Mouse (Mus musculus): ENCODE data around the gene Exoc2. TPM values are rescaled to one million over a fixed set of nuclear protein-coding genes. Genes with fewer than 3 reads are reported as not detected.

Exoc2 gene
- polyA plus RNA-seq, 1 experiment: 12.6 TPM

GRCm38 (mm10) chr13:30790016-30790415, 183.9 kb downstream of the Exoc2 start:
- H3K79me2 ChIP-seq (ENCODE audit: control insufficient read depth, insufficient read depth): no peaks in the 10 kb centered on the region
- H3K36me3 ChIP-seq (ENCODE audit: control insufficient read depth, insufficient read depth): no peaks in the 10 kb centered on the region
- H3K27me3 ChIP-seq (ENCODE audit: control insufficient read depth, insufficient read depth, insufficient read length): no peaks in the 10 kb centered on the region
- no peak overlapping the region for H3K4me3 ChIP-seq
- H3K4me2 ChIP-seq (ENCODE audit: low read depth): no peak overlapping the region
- no peak for TF ChIP-seq MAX (IDR thresholded peaks at IDR 0.05; ENCODE audit: low read depth)
- no peak for TF ChIP-seq POLR2AphosphoS2 (IDR thresholded peaks at IDR 0.05; ENCODE audit: insufficient read length, low read depth)
- no peak for TF ChIP-seq MYOG (IDR thresholded peaks at IDR 0.05; ENCODE audit: control insufficient read depth in 1 of 3, insufficient read depth in 1 of 3, insufficient read length in 2 of 3, low read depth in 2 of 3)
- no peak for TF ChIP-seq MYOD1 (IDR thresholded peaks at IDR 0.05; ENCODE audit: control insufficient read depth in 1 of 3, insufficient read length in 2 of 3, low read depth in 2 of 3)
- no peak for TF ChIP-seq TCF12 (IDR thresholded peaks at IDR 0.05; ENCODE audit: insufficient read depth, poor library complexity, severe bottlenecking)
- TF ChIP-seq SRF (IDR thresholded peaks at IDR 0.05; ENCODE audit: control insufficient read depth, insufficient read length, low read depth): no peak
- no peak overlapping the region for H3ac ChIP-seq (ENCODE audit: control insufficient read depth, insufficient read length)

GRCm38 (mm10) chr13:30788421-30788820, 185.5 kb downstream of the Exoc2 start:
- Histone ChIP-seq H3K4me2 (ENCODE audit: low read depth) (no peak overlapping the region), H3K27me3 (ENCODE audit: control insufficient read depth, insufficient read depth, insufficient read length) (no peaks in the 10 kb centered on the region), H3ac (ENCODE audit: control insufficient read depth, insufficient read length) (no peak overlapping the region), H3K36me3 (ENCODE audit: control insufficient read depth, insufficient read depth) (no peaks in the 10 kb centered on the region), H3K79me2 (ENCODE audit: control insufficient read depth, insufficient read depth) (no peaks in the 10 kb centered on the region), H3K4me3 (no peak overlapping the region)
- TF ChIP-seq POLR2A (IDR thresholded peaks at IDR 0.05; ENCODE audit: insufficient read length, low read depth) (no peak), MAX (IDR thresholded peaks at IDR 0.05; ENCODE audit: low read depth) (no peak), TCF3 (IDR thresholded peaks at IDR 0.05; ENCODE audit: insufficient read length, low read depth) (no peak), E2F4 (IDR thresholded peaks at IDR 0.05; ENCODE audit: insufficient read depth) (no peak), POLR2AphosphoS2 (IDR thresholded peaks at IDR 0.05; ENCODE audit: insufficient read length, low read depth) (no peak), MYOD1 (IDR thresholded peaks at IDR 0.05; ENCODE audit: control insufficient read depth in 1 of 3, insufficient read length in 2 of 3, low read depth in 2 of 3) (no peak), USF1 (IDR thresholded peaks at IDR 0.05; ENCODE audit: low read depth) (no peak), TCF12 (IDR thresholded peaks at IDR 0.05; ENCODE audit: insufficient read depth, poor library complexity, severe bottlenecking) (no peak)

- H3K36me3 ChIP-seq (ENCODE audit: control insufficient read depth, insufficient read depth): no peaks in the 10 kb centered on the region
- TF ChIP-seq MYOG (IDR thresholded peaks at IDR 0.05; ENCODE audit: control insufficient read depth in 1 of 3, insufficient read depth in 1 of 3, insufficient read length in 2 of 3, low read depth in 2 of 3) (no peak), CEBPB (IDR thresholded peaks at IDR 0.05; ENCODE audit: insufficient read depth, poor library complexity, severe bottlenecking) (0 out of 2 replicates have a peak, but pooled peaks have one; percentile 37)
- H3ac ChIP-seq (ENCODE audit: control insufficient read depth, insufficient read length): no peak overlapping the region
Observed at GRCm38 (mm10) chr13:30787960-30788359, 185.9 kb downstream of the Exoc2 start.

GRCm38 (mm10) chr13:30787556-30787955, 186.3 kb downstream of the Exoc2 start:
- Histone ChIP-seq H3ac (ENCODE audit: control insufficient read depth, insufficient read length) (no peak overlapping the region), H3K36me3 (ENCODE audit: control insufficient read depth, insufficient read depth) (no peaks in the 10 kb centered on the region), H3K4me3 (no peak overlapping the region), H3K4me2 (ENCODE audit: low read depth) (no peak overlapping the region), H3K79me2 (ENCODE audit: control insufficient read depth, insufficient read depth) (no peaks in the 10 kb centered on the region), H3K27me3 (ENCODE audit: control insufficient read depth, insufficient read depth, insufficient read length) (no peaks in the 10 kb centered on the region)
- no peak for TF ChIP-seq SRF (IDR thresholded peaks at IDR 0.05; ENCODE audit: control insufficient read depth, insufficient read length, low read depth)
- TF ChIP-seq MYOG (IDR thresholded peaks at IDR 0.05; ENCODE audit: control insufficient read depth in 1 of 3, insufficient read depth in 1 of 3, insufficient read length in 2 of 3, low read depth in 2 of 3): no peak
- TF ChIP-seq TCF3 (IDR thresholded peaks at IDR 0.05; ENCODE audit: insufficient read length, low read depth): no peak
- no peak for TF ChIP-seq USF1 (IDR thresholded peaks at IDR 0.05; ENCODE audit: low read depth)
- no peak for TF ChIP-seq TCF12 (IDR thresholded peaks at IDR 0.05; ENCODE audit: insufficient read depth, poor library complexity, severe bottlenecking)
- no peak for TF ChIP-seq E2F4 (IDR thresholded peaks at IDR 0.05; ENCODE audit: insufficient read depth)
- TF ChIP-seq CEBPB (IDR thresholded peaks at IDR 0.05; ENCODE audit: insufficient read depth, poor library complexity, severe bottlenecking): no peak
- TF ChIP-seq MAX (IDR thresholded peaks at IDR 0.05; ENCODE audit: low read depth): no peak
- no peak for TF ChIP-seq REST (IDR thresholded peaks at IDR 0.05; ENCODE audit: insufficient read depth, insufficient read length)
- no peak for TF ChIP-seq POLR2AphosphoS2 (IDR thresholded peaks at IDR 0.05; ENCODE audit: insufficient read length, low read depth)
- TF ChIP-seq POLR2A (IDR thresholded peaks at IDR 0.05; ENCODE audit: insufficient read length, low read depth): no peak
- TF ChIP-seq MYOD1 (IDR thresholded peaks at IDR 0.05; ENCODE audit: control insufficient read depth in 1 of 3, insufficient read length in 2 of 3, low read depth in 2 of 3): no peak

More at GRCm38 (mm10) chr13:30787960-30788359, 185.9 kb downstream of the Exoc2 start:
- Histone ChIP-seq H3K4me2 (ENCODE audit: low read depth) (no peak overlapping the region), H3K27me3 (ENCODE audit: control insufficient read depth, insufficient read depth, insufficient read length) (no peaks in the 10 kb centered on the region), H3K79me2 (ENCODE audit: control insufficient read depth, insufficient read depth) (no peaks in the 10 kb centered on the region), H3K4me3 (no peak overlapping the region)

- H3ac ChIP-seq (ENCODE audit: control insufficient read depth, insufficient read length): no peak overlapping the region
- H3K4me3 ChIP-seq: no peak overlapping the region
- H3K79me2 ChIP-seq (ENCODE audit: control insufficient read depth, insufficient read depth): no peaks in the 10 kb centered on the region
- no peak overlapping the region for H3K4me2 ChIP-seq (ENCODE audit: low read depth)
- H3K27me3 ChIP-seq (ENCODE audit: control insufficient read depth, insufficient read depth, insufficient read length): no peaks in the 10 kb centered on the region
- TF ChIP-seq USF1 (IDR thresholded peaks at IDR 0.05; ENCODE audit: low read depth) (no peak), MYOG (IDR thresholded peaks at IDR 0.05; ENCODE audit: control insufficient read depth in 1 of 3, insufficient read depth in 1 of 3, insufficient read length in 2 of 3, low read depth in 2 of 3) (no peak), TCF12 (IDR thresholded peaks at IDR 0.05; ENCODE audit: insufficient read depth, poor library complexity, severe bottlenecking) (no peak), TCF3 (IDR thresholded peaks at IDR 0.05; ENCODE audit: insufficient read length, low read depth) (no peak), MAX (IDR thresholded peaks at IDR 0.05; ENCODE audit: low read depth) (no peak), CEBPB (IDR thresholded peaks at IDR 0.05; ENCODE audit: insufficient read depth, poor library complexity, severe bottlenecking) (no peak), MYOD1 (IDR thresholded peaks at IDR 0.05; ENCODE audit: control insufficient read depth in 1 of 3, insufficient read length in 2 of 3, low read depth in 2 of 3) (no peak), POLR2A (IDR thresholded peaks at IDR 0.05; ENCODE audit: insufficient read length, low read depth) (no peak), REST (IDR thresholded peaks at IDR 0.05; ENCODE audit: insufficient read depth, insufficient read length) (no peak), E2F4 (IDR thresholded peaks at IDR 0.05; ENCODE audit: insufficient read depth) (no peak), POLR2AphosphoS2 (IDR thresholded peaks at IDR 0.05; ENCODE audit: insufficient read length, low read depth) (no peak), SRF (IDR thresholded peaks at IDR 0.05; ENCODE audit: control insufficient read depth, insufficient read length, low read depth) (no peak)
- H3K36me3 ChIP-seq (ENCODE audit: control insufficient read depth, insufficient read depth): no peaks in the 10 kb centered on the region
Observed at GRCm38 (mm10) chr13:30787036-30787320, 186.9 kb downstream of the Exoc2 start.
